Mouse (Mus musculus) kidney, postnatal 14 days (tissue): Measurements from ENCODE around the gene Gpr176.
"Not testable (repeated sequence)": the region's sequence is repeated elsewhere in the genome, so short reads cannot be mapped to it uniquely, and the experiment has no call there.

Source experiments
- DNase-seq: peaks from one replicate; pipeline ENCODE4 v3.0.0; 2022; ENCODE audit warnings: mixed read lengths

Gene Gpr176

DNA sequence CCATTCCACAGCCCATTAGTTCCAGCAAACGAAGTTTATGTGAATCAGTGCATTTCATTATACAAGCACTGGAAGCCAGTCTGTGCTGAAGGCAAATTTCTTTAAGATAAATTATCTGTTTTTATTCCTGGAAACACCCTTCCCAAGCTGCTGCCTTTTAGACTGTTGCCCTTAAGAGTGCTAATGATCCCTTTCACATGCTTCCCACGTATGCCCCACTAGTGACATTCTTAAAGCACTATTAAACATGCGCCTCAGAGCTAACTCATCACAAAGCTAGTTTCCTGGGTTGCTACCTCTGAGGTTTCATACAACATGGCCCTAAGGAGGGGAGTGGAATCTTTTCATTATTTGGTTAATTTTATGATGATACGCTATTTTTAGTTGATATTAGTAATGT is 74.6 kb downstream of the Gpr176 start:
- no peak for DNase-seq

GRCm38 (mm10) chr2:118297966-118298365 is 75.3 kb downstream of the Gpr176 start:
- DNase-seq: no peak

- DNase-seq: peak; percentile 25
Measured at GRCm38 (mm10) chr2:118295505-118295904, 77.7 kb downstream of the Gpr176 start.

- no peak for DNase-seq
Measured at GRCm38 (mm10) chr2:118293583-118293982, 79.6 kb downstream of the Gpr176 start.

- not testable (repeated sequence) for DNase-seq
Measured at GRCm38 (mm10) chr2:118289066-118289460, 84.2 kb downstream of the Gpr176 start.

DNA sequence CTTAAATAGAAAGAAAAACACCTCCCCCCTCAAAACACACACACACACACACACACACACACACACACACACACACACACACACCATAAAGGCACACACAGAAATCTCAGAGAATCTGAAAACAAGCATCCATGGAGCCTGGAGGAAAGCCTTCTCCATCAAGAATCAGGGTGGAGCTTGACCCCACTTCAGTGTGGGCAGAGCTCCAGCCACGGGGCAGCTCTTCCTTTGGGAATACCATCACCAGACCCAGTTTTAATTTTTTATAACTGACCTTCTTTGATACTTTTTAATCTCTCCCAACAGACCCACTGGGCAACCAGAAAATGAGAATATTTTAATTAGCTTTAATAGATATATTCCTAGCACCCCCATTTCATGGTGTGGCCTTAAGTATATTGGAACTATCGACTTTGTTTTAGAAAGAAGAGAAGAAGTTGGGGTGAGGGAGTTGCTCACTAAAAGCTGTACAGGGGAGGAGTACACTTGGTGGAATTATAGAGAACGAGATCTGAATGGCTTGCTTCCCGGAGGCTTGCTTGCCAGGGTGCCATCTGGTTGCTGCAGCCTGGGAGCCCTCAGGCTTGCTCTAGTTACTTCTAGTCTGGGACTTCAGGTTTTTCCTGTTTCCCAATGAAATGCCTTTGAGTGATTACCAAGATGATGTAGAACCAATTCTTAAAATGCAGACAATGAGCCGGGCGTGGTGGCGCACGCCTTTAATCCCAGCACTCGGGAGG is 84.7 kb downstream of the Gpr176 start:
- no peak for DNase-seq

DNA sequence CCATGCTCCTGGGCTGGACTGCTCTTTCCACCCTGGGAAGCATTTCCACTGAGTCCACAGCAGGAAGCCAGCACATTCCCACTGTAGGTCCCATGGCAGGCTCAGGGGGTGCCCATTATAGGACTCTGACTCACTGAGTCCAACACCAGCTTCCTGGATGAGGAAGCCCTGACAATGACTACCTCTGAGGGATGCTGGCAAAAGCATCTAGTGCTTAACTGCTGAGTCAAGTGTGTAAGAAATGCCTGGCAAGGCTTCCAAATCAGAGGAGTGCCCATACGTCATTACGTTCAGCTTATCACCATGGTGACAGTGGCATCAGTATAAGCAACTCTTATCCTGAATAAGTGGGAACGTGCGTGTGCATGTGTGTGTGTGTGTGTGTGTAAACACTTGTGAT is 85.5 kb downstream of the Gpr176 start:
- DNase-seq: no peak

GRCm38 (mm10) chr2:118282467-118282866 is 90.8 kb downstream of the Gpr176 start:
- no peak for DNase-seq

DNA sequence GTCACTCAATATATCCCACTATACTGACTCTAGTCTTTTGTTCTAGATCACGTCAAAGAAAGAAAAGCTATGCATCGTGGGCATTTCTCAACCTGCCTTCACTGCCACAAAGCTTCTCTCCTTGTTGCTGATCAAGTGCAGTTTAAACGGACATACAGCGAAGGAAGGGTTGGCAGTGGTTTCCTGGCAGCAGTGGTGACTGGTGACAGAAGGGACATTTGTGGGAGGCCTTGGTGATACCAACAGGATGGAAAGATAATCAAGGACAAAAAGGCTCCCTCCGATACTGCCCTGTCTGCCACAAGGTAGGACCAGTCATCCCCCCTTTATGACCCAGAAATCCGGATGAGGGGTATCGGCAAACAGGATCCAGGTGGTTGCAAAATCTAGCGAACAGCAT is 95.0 kb downstream of the Gpr176 start:
- no peak for DNase-seq

DNA sequence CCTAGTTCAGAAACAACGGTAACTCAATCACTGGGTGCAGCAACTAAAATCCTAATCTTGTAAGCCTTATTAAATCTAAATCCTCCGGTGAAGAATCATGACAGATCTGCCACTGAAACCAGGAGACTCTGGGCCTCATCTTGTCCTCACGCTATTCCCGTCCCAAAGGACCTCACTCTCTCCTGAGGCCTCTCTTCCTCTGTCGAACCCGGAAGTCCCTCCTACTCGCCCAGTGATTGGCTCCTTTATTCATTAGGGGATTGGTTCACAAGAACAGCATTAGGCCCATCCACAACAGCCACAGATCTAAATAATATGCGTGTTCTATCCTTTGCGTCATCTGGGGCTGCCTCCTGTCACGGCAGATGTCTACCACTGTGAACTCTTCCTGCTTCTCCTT is 101.6 kb downstream of the Gpr176 start:
- DNase-seq: no peak

DNA sequence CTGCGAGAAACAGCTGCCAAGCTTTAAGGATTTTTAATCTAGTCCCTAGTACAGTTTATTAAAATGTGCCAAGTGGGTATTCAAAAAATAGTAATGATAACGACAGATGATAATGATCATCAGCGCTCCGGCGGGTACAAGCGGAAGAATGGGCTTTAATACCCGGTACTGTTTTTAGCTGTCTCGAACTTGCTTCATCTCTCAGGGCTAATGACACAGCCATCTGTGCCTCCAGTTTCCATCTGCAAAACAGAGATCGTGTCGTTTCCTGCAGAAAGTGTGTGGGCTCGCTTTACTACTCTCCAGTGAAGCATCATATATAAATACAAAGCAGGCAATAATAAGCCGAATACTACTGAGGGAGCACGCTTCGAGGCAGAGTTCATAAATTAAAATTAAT is 103.0 kb downstream of the Gpr176 start:
- DNase-seq: no peak

DNA sequence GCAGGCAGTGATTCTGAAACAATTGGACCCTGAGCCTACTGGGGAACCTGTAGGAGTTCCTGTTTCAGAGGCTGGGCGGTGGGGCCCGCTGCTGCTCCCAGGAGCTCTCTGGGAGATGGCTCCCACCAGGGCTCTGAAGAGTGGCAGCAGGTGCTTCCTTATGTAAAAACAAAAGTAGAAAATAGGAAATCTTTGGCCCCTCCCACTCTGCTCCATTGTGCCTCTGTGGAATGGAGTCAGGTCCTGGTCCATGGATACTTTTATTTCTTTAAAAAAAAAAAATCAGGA is 109.4 kb downstream of the Gpr176 start:
- no peak for DNase-seq

- DNase-seq: peak; percentile 67
Measured at GRCm38 (mm10) chr2:118263151-118263913, 109.9 kb downstream of the Gpr176 start.

DNA sequence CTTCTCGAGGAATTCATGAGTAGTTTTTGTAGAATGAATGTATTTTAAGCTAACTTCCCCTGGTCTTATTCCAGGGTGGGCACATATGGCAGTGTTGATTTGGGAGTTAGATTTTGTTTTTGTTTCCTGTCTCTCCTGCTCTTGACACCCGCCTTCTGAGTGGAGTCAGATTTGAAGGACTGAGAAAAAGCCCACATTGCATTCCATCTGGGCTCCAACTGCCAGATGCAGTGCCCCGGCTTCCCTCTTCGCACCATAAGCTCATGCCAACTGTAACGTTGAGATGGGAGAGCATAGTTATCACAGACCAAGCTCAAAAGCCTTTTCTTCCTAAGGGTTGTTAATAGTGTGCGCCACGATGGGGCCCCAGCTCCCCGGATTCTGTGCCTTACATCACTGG is 110.5 kb downstream of the Gpr176 start:
- DNase-seq: no peak

- no peak for DNase-seq
Measured at GRCm38 (mm10) chr2:118259746-118260145, 113.5 kb downstream of the Gpr176 start.

DNA sequence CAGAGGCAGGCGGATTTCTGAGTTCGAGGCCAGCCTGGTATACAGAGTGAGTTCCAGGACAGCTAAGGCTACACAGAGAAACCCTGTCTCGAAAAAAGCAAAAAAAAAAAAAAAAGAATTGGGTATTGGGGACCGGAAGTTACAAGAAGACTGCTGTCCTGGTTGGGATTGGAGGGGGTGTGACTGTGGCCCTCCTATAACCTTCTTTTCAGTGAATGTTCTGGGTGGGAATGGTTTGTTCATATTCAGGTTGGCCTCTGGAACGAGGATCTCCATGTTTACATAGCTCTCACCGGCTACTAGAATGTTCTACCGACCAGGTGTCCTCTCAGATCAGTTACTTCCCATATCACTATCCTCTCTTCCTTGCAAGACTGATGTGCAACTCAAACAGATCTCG is 116.1 kb downstream of the Gpr176 start:
- no peak for DNase-seq

DNA sequence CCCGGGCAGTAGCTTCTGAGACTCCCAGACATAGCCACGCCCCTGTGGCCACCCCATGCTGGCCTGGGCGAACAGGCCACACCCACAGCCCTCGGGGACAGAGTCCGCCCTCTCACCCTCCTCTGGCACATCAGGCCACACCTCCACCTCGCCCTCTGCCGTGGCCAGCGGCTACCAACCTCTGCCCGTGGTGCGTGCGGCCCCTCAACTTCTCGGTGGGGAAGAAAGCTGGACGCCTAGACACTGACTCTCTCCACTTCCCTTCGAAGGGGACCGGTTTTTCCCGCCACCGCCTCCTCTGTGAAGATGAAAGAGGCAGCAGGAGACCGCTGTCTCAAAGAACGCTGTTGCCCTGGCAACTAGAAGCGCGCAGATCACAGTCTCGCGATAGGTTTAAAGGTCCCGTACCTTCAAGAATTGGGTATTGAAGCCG is 116.6 kb downstream of the Gpr176 start, which contains the start of gene Fsip1:
Fsip1 (minus strand) TSS at position 346 of the 433 bp plus-strand sequence.
- DNase-seq: peak; percentile 92

- peak; percentile 12 for DNase-seq
Measured at GRCm38 (mm10) chr2:118254516-118254915, 118.7 kb downstream of the Gpr176 start.

- no peak for DNase-seq
Measured at GRCm38 (mm10) chr2:118248966-118249365, 124.3 kb downstream of the Gpr176 start.

- DNase-seq: peak; percentile 60
Measured at GRCm38 (mm10) chr2:118248016-118248415, 125.2 kb downstream of the Gpr176 start.

- DNase-seq: peak; percentile 82
Measured at GRCm38 (mm10) chr2:118245914-118246313, 127.3 kb downstream of the Gpr176 start.

GRCm38 (mm10) chr2:118236196-118236595 is 137.0 kb downstream of the Gpr176 start:
- DNase-seq: no peak

- no peak for DNase-seq
Measured at GRCm38 (mm10) chr2:118235614-118236013, 137.6 kb downstream of the Gpr176 start.

- DNase-seq: no peak
Measured at GRCm38 (mm10) chr2:118230544-118230943, 142.7 kb downstream of the Gpr176 start.
